Mouse (Mus musculus) embryo, embryonic 10 days (tissue): ENCODE results near the gene Cst3.

ENCODE experiments used
- DNase-seq: peaks from one replicate; pipeline ENCODE4 v3.0.0-alpha.2; 2015; ENCODE audit warnings: low spot score

Gene Cst3

GRCm38 (mm10) chr2:148856630-148857400 lies 18.7 kb downstream of the Cst3 start:
- no peak for DNase-seq

GRCm38 (mm10) chr2:148851116-148851906 lies 24.2 kb downstream of the Cst3 start:
- peak; percentile 82 for DNase-seq

GRCm38 (mm10) chr2:148839224-148839623 lies 36.3 kb downstream of the Cst3 start:
- no peak for DNase-seq

DNA sequence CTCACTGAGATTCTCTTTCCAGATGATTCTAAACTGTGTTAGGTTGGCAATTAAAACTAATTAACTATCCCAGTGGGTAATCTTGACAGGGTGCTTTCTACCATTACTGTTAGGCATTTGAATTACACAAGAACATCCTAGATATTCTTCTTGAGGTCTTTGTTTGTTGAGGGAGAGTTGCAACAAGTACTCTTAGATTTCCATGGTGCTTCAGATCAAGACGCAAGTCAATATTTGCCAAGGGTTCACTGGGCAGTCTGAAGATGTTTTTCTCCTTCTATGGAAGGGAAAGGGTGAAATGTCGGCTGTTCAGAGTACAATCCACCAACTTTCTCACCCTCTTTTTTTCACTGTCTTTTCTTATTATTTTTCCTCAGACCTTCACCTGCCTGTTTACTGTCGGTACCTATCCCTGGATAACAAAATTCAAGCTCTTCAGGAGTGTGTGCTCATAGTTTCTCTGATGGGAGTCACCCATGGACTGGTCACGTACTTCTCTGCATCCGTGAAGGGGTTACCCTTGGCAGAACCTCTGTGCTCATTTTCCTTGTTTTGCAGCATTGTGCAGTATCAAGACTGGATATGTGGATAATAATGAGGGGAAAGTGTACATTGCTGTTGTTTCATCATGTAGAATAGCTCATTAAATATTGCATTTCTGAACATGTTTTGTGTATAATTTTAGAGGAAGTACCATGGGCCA lies 37.3 kb downstream of the Cst3 start:
- no peak for DNase-seq

- DNase-seq: no peak
Observed at GRCm38 (mm10) chr2:148834912-148835311, 40.6 kb downstream of the Cst3 start, which contains the start of gene Cst9. Gene Cst9 (plus strand): TSS chr2:148835147.

DNA sequence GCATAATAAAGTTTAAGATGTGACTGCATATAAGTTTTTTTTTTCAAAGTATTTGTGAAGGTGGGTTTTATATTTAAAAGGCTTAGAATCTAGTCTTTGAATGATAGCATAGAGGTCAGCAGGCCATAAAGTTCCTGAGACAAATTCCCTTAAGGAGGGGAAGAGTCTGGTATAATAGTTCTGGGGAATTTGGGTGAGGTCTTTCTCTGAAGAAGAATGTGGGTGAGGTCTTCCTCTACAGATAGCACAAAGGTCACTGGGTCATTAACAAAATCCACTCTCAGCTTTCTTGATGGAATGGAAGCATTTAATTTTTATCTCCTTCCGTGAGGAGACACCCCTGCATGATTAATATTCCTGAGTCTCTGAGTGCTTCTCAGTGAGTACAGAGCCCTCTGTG lies 49.5 kb downstream of the Cst3 start:
- DNase-seq: no peak
